Mouse (Mus musculus): ENCODE measurements around the gene Pgm3. TPM values are rescaled to one million over a fixed set of nuclear protein-coding genes. Genes with fewer than 3 reads are reported as not detected.
A peak's percentile ranks its signal among the peaks of the same experiment; 100 is the strongest.

The Pgm3 gene
- polyA plus RNA-seq (2012; rRNA removed), result 3.5 and 4.5 TPM in 2 replicates

GRCm38 (mm10) chr9:86571540-86572135, at the start of gene Pgm3, which contains the start of gene Rwdd2a:
Gene Pgm3, minus strand, starts transcription at chr9:86571842.
Gene Rwdd2a, plus strand, starts transcription at chr9:86571991.
- under 1% methylated on average over 59 of the region's 59 CpGs for WGBS
- TF ChIP-seq POLR2A (IDR thresholded peaks at IDR 0.05; ENCODE audit: control insufficient read depth, extremely low read depth, insufficient read depth, low read length, poor library complexity), result peak; percentile 61
- TF ChIP-seq CTCF (IDR thresholded peaks at IDR 0.05; ENCODE audit: borderline replicate concordance, control insufficient read depth, extremely low read depth, insufficient read depth, low read length, poor library complexity), result no peak
- peak within 1 kb of the TSS; percentile 84 for H3K4me3 ChIP-seq (ENCODE audit: control insufficient read depth, insufficient read depth, low read length)
- H3K27me3 ChIP-seq (ENCODE audit: control insufficient read depth, insufficient read depth, low read length), result no peaks in the 10 kb centered on the region
- peak; percentile 96 for DNase-seq
- H3K27ac ChIP-seq (ENCODE audit: control insufficient read depth, insufficient read depth, low read length), result no peak within 1 kb of the TSS
- H3K4me1 ChIP-seq (replicated peaks; ENCODE audit: control insufficient read depth, insufficient read depth, low read length), result peaks cover 10% of the 10 kb centered on the region
- no peaks in the 10 kb centered on the region for H3K36me3 ChIP-seq (ENCODE audit: control insufficient read depth, insufficient read depth, low read length)

- DNase-seq, result no peak
- TF ChIP-seq CTCF (IDR thresholded peaks at IDR 0.05; ENCODE audit: borderline replicate concordance, control insufficient read depth, extremely low read depth, insufficient read depth, low read length, poor library complexity) (no peak), POLR2A (IDR thresholded peaks at IDR 0.05; ENCODE audit: control insufficient read depth, extremely low read depth, insufficient read depth, low read length, poor library complexity) (no peak)
- no peak overlapping the region for H3K4me3 ChIP-seq (ENCODE audit: control insufficient read depth, insufficient read depth, low read length)
These were observed 47.9 kb upstream of the Pgm3 start for GRCm38 (mm10) chr9:86619341-86620139.

DNA sequence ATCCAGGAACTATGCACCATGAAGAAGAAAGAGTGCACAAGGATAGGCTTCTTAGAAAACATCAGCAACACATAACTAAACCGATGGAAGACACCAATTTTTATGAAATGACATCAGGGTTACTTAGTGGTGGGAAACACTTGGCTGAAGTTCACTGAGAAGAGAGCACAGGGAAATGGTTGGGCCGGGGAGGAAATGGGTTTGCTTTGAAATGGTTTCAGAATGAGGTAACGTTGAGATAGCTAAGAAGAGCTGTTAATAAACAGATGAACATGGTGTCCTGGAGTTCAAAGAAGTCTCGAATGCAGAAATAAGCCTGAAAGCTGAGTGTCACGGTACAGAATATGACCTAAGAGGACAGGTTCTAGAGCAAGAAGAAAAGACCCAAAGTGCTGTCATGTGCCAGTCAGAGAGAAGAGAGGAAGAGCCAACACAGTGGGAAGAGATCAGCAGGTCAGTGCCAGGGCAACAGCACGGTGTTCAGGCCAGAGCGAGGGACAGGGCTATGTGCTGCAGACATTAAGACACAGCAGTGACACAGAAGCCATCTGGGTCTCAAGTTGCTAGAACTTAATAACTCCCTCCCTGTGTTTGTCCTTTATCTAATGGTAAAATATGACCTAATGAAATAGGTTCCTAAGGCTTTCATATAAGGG, 46.3 kb upstream of the Pgm3 start:
- TF ChIP-seq POLR2A (IDR thresholded peaks at IDR 0.05; ENCODE audit: control insufficient read depth, extremely low read depth, insufficient read depth, low read length, poor library complexity) (no peak), CTCF (IDR thresholded peaks at IDR 0.05; ENCODE audit: borderline replicate concordance, control insufficient read depth, extremely low read depth, insufficient read depth, low read length, poor library complexity) (no peak)
- WGBS, result 21% methylated on average over 7 of the region's 7 CpGs
- H3K27ac ChIP-seq (ENCODE audit: control insufficient read depth, insufficient read depth, low read length), result no peak overlapping the region
- no peaks in the 10 kb centered on the region for H3K4me1 ChIP-seq (replicated peaks; ENCODE audit: control insufficient read depth, insufficient read depth, low read length)
- DNase-seq, result no peak
- H3K36me3 ChIP-seq (ENCODE audit: control insufficient read depth, insufficient read depth, low read length), result no peaks in the 10 kb centered on the region
- H3K4me3 ChIP-seq (ENCODE audit: control insufficient read depth, insufficient read depth, low read length), result no peak overlapping the region
- H3K27me3 ChIP-seq (ENCODE audit: control insufficient read depth, insufficient read depth, low read length), result no peaks in the 10 kb centered on the region

More at GRCm38 (mm10) chr9:86619341-86620139, 47.9 kb upstream of the Pgm3 start:
- Histone ChIP-seq H3K36me3 (ENCODE audit: control insufficient read depth, insufficient read depth, low read length) (no peaks in the 10 kb centered on the region), H3K27ac (ENCODE audit: control insufficient read depth, insufficient read depth, low read length) (no peak overlapping the region), H3K27me3 (ENCODE audit: control insufficient read depth, insufficient read depth, low read length) (no peaks in the 10 kb centered on the region), H3K4me1 (replicated peaks; ENCODE audit: control insufficient read depth, insufficient read depth, low read length) (peaks cover 2% of the 10 kb centered on the region; the same call in 1 of the 2 replicates)
- WGBS, result 93% methylated on average over 10 of the region's 10 CpGs

DNA sequence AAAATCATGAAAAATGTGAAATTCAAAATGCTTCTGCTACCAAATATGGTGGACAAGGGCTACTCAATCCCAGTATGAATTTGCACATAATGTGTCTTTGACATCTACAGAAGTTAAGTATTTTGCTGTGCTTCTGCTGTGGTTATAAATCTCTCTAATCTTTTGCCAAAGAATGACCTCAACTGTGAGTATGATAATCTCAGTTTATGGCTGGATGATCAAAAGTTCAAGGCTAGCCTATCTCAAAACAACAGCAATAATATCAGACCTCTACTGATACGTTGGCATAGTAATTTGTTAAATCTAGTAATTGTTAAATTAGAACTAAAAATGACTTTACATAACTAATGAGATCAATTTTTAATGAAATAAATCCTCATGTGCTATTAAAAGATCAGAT, 44.1 kb upstream of the Pgm3 start:
- TF ChIP-seq CTCF (IDR thresholded peaks at IDR 0.05; ENCODE audit: borderline replicate concordance, control insufficient read depth, extremely low read depth, insufficient read depth, low read length, poor library complexity) (no peak), POLR2A (IDR thresholded peaks at IDR 0.05; ENCODE audit: control insufficient read depth, extremely low read depth, insufficient read depth, low read length, poor library complexity) (no peak)
- Histone ChIP-seq H3K36me3 (ENCODE audit: control insufficient read depth, insufficient read depth, low read length) (no peaks in the 10 kb centered on the region), H3K27me3 (ENCODE audit: control insufficient read depth, insufficient read depth, low read length) (no peaks in the 10 kb centered on the region), H3K4me3 (ENCODE audit: control insufficient read depth, insufficient read depth, low read length) (no peak overlapping the region), H3K4me1 (replicated peaks; ENCODE audit: control insufficient read depth, insufficient read depth, low read length) (no peaks in the 10 kb centered on the region), H3K27ac (ENCODE audit: control insufficient read depth, insufficient read depth, low read length) (no peak overlapping the region)
- WGBS, result 92% methylated on average over 1 of the region's 1 CpGs
- DNase-seq, result no peak

GRCm38 (mm10) chr9:86612091-86612490, 40.4 kb upstream of the Pgm3 start:
- 95% methylated on average over 4 of the region's 4 CpGs for WGBS

GRCm38 (mm10) chr9:86605776-86606175, 34.1 kb upstream of the Pgm3 start:
- no peak for TF ChIP-seq CTCF (IDR thresholded peaks at IDR 0.05; ENCODE audit: borderline replicate concordance, control insufficient read depth, extremely low read depth, insufficient read depth, low read length, poor library complexity)
- TF ChIP-seq POLR2A (IDR thresholded peaks at IDR 0.05; ENCODE audit: control insufficient read depth, extremely low read depth, insufficient read depth, low read length, poor library complexity), result no peak
- no peak overlapping the region for H3K27ac ChIP-seq (ENCODE audit: control insufficient read depth, insufficient read depth, low read length)
- 96% methylated on average over 6 of the region's 6 CpGs for WGBS
- no peaks in the 10 kb centered on the region for H3K27me3 ChIP-seq (ENCODE audit: control insufficient read depth, insufficient read depth, low read length)
- no peaks in the 10 kb centered on the region for H3K36me3 ChIP-seq (ENCODE audit: control insufficient read depth, insufficient read depth, low read length)
- no peak for DNase-seq
- no peaks in the 10 kb centered on the region for H3K4me1 ChIP-seq (replicated peaks; ENCODE audit: control insufficient read depth, insufficient read depth, low read length)
- H3K4me3 ChIP-seq (ENCODE audit: control insufficient read depth, insufficient read depth, low read length), result no peak overlapping the region

More at GRCm38 (mm10) chr9:86612091-86612490, 40.4 kb upstream of the Pgm3 start:
- Histone ChIP-seq H3K27me3 (ENCODE audit: control insufficient read depth, insufficient read depth, low read length) (no peaks in the 10 kb centered on the region), H3K36me3 (ENCODE audit: control insufficient read depth, insufficient read depth, low read length) (no peaks in the 10 kb centered on the region), H3K4me1 (replicated peaks; ENCODE audit: control insufficient read depth, insufficient read depth, low read length) (no peaks in the 10 kb centered on the region), H3K27ac (ENCODE audit: control insufficient read depth, insufficient read depth, low read length) (no peak overlapping the region), H3K4me3 (ENCODE audit: control insufficient read depth, insufficient read depth, low read length) (no peak overlapping the region)
- TF ChIP-seq CTCF (IDR thresholded peaks at IDR 0.05; ENCODE audit: borderline replicate concordance, control insufficient read depth, extremely low read depth, insufficient read depth, low read length, poor library complexity) (no peak), POLR2A (IDR thresholded peaks at IDR 0.05; ENCODE audit: control insufficient read depth, extremely low read depth, insufficient read depth, low read length, poor library complexity) (no peak)
- DNase-seq, result no peak

All from thymus, adult 2 months (tissue).